Mouse (Mus musculus): ENCODE measurements at regions not wholly inside any gene's neighbourhood (a gene's known extent, or its start where the extent isn't known, plus 50 kb on each side); places are given as distances from the start of the nearest gene placed in this dataset.

- TF ChIP-seq CTCF (IDR thresholded peaks at IDR 0.05; ENCODE audit: insufficient read depth, low read length) (no peak), POLR2A (IDR thresholded peaks at IDR 0.05; ENCODE audit: borderline replicate concordance, extremely low read depth, low read depth, low read length) (no peak)
Observed at GRCm38 (mm10) chr7:135878750-135879149, 162.6 kb upstream of the Mki67 start.

Data from lung, adult 2 months (tissue).